Mouse (Mus musculus) CD4-positive helper T cell, adult 2 months (primary cell): Measurements from ENCODE around the gene Lasp1.
"Not testable (repeated sequence)": the region's sequence is repeated elsewhere in the genome, so short reads cannot be mapped to it uniquely, and the experiment has no call there.

Experiments
- DNase-seq: peaks from one replicate; pipeline ENCODE4 v3.0.0-alpha.2; 2012; ENCODE audit warnings: low read depth, missing footprints, low spot score

Lasp1 gene

DNA sequence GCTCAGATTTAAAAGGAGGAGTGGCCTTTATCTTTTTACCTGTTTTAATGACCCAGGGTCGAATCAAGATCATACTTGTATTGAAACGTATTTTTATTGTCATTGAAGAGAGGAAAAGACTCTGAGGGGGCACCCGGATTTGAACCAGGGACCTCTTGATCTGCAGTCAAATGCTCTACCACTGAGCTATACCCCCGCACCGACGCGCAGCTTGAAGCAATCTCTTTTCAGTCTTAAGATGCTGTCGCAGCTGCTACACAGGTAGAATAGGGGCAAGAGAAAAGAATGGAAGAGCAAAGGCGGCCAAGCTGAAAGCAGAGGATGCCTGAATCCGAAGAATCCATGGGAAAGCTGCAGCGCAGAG, at the start of gene Lasp1:
Lasp1 (plus strand) TSS at position 219 of the 364 bp plus-strand sequence.
- DNase-seq: peak; percentile 89

DNA sequence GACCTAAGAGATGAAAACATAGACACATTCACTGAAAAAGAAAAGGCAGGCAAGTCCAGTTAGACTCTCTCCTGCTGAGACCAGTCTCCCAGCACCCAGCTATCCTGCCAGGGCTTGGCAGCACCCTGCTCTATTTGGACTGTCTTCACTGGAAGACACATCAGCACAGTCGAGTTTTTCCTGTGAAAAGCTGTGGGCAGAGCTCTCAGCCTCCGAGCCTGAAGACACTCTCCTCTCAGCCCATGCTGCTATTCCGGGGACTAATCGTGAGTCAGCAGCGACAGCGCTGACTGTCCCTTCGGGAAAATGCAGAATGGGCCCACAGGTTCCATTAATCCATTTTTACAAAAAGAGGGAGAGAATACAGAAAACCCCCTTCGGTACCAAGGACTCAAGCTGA, 45.5 kb upstream of the Lasp1 start:
- DNase-seq: no peak

DNA sequence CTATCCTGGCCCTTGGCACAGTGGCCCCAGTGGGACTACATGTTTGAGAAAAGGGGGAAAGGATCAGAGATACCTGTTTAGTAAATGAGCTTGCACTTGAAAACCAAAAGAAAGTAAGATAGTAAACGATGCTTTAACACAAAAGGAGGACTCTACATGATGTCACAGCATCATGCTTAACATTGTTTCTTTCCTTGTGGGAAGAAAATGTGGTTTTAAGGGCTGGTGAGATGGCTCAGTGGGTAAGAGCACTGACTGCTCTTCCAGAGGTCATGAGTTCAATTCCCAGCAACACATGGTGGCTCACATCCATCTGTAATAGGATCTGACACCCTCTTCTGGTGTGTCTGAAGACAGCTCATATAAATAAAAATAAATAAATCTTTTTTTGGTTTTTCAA, 40.7 kb upstream of the Lasp1 start:
- no peak for DNase-seq

DNA sequence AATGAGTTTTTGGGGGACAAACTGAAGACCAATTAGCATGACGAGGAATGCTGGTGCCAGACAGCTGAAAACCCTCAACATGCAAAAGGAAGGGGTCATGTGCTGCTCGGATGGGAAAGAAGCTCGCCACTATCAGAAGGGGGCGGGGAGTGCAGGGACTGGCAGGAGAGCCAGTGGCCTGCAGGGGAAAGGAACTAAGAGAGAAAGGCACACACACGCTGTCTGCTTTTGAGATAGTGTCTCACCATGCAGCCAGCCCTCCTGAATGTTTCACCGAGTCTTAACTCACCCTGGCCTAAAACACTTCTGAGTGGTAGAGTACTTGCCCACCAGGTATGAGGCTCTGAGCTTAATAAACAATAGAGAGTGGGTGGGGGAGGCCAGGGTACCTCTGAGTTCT, 39.9 kb upstream of the Lasp1 start:
- DNase-seq: no peak

DNA sequence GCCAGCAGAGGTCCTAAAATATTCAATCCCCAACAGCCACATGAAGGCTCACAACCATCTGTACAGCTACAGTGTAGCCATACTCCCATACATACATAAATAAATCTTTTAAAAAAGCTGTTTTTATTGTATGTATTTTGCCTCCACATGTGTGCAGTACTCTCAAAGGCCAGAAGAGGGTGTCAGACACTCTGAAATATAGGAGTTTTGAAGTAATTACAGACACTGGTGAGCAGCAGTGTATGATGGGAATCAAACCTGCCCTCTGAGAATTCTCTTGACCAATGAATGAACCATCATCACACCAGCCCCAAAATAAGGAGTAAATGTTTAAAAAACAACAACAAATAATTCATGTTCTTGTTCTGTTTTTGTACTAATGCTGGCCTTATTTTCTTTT, 37.2 kb upstream of the Lasp1 start:
- DNase-seq: no peak

DNA sequence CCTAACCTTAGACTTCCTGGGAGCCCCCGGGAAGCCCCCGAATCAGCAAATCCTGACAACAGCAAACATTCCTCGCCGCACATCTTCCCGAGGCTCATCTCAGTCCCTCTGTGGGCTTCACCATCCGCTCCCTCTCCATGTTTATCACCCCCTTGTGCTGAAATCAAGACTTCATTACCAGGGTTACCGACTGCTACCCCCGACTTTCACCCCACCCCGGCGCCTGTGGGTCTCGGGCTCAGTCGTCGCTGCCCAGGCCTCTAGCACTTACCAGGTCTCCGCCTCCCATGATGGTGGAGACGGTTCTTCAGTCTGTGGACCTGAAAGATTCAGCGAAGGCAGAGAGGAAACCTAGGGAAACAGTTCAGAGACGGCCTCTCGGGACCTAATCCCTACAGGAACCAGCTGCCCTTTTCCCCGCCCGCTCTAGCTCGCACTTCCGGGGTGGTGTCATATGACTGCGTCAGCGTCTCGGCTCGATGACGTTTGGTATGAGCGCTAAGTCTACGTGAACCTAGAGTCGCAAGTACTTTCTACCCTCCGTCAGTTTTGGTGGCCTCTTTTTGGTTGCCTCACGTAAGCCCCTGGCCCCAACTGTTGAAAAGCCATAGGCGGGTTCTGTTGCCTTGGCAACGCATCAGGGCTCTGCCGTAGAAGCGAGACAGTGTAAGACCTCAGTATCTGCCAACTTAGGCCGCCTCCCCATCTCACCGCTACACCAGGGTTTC, 32.5 kb upstream of the Lasp1 start, which contains the start of gene Cwc25:
Cwc25 (minus strand) TSS at position 403 of the 728 bp plus-strand sequence.
- DNase-seq: peak; percentile 96

DNA sequence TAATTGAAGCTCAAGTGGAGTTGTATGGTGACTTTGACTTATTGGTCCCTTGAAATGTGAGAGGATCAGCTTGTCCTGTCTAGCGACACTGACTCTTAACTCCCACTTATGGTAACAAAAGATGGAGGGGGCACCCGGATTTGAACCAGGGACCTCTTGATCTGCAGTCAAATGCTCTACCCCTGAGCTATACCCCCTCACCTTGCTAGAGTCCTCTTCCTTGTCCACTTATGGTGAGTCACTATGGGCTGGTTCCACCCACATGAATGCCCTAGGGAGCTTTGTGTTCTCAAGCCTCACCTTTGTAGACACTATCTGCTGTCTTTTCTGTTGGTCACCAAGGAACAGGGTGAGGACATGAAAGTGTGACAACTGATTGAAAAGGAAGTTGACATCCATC, 29.1 kb upstream of the Lasp1 start:
- DNase-seq: no peak

DNA sequence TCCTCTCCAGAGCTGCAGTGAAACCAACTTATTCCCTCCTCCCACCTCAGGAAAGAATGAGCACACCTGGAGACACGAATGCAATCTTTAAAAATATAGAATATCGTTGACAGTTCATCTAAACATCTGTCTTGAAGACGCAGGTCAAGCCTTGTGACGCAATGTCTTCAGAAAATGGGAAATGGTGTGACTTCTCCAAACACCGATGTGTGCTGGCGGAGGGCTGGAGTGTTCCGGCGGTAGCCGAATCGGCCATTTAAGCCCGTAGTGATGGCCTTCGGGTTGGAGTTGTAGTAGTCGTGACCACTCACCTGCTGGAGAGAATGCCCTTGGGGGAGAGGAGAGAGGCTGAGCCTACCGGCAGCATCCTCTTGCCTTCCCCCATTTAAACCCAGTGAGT, 27.4 kb upstream of the Lasp1 start:
- DNase-seq: no peak

DNA sequence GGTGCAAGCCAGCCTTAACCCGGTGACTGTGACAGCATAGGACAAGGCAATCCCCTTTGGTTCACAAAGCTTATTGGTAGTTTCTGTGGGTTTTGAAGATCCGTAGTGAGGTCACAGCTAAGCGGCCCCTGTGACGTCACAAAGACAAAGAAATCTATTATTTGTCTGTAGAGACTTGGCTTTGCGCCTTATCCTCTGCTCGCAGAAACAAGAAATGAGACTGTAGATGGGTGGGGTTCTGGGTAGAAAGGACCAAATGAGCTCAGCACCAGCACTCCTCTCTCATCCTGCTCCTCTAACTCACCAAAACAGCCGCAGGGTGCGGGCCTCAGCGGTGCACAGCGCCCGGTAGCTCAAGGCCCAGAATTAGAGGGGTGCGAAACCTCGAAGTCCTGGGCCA, 23.6 kb upstream of the Lasp1 start:
- no peak for DNase-seq

DNA sequence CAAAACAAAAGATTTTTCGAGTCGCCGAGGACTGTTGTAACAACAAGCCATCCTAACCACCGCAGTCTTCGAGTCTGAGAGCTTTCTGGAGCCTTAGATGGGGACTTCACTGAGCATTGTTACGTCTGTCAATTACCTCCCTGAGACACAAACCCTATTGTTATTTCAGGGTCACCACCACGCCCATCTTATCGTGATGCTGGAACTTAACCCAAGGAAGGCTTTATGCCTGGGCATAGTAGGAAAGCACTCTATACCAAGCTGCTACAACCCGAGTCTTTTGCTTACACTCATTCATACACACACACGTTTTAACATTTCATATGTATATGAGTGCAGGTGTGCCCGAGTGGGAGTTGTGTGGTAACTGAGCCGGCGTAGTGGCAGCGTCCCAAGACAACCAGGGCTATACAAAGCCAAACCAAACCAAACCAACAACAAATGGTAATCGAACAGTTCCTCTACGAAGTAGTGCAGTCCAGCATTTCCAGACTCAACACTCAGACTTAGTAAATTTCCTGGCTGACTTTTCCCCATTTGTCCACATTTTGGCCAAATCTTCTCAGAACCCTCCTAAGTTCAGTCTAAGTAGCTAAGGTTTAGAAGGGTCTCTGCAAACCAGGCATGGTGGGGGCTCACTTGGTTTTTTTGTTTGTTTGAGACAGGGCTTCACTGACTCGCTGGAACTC, 22.8 kb upstream of the Lasp1 start, which contains the start of gene 1700001P01Rik:
1700001P01Rik (minus strand) TSS at position 111 of the 689 bp plus-strand sequence.
- no peak for DNase-seq

DNA sequence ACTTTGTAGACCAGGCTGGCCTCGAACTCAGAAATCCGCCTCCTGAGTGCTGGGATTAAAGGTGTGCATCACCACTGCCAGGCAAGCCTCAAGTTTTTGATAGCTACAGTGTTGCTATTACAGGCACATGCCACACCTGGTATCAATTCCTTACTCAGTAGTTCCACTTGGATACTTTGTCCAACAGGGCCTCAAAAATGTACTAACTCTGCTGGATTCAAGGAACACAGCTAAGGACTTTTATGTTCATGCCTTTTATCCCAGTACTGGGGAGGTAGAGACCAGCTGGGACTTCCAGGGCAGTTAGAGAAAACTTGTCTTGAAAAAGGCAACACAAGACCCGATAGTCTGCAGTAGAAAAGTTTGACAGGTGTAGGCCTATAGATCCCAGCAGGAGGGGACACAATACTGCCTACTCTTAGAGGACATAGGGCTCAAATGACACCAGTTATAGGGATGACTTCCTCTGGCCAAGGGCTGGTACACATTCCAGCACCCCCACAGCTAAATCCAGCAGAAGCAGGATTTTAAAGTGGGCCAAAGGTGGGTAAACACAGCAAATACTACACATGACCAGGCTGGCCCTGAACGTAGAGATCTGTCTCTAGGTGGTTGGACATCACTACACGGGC, 22.2 kb upstream of the Lasp1 start:
- DNase-seq: no peak

DNA sequence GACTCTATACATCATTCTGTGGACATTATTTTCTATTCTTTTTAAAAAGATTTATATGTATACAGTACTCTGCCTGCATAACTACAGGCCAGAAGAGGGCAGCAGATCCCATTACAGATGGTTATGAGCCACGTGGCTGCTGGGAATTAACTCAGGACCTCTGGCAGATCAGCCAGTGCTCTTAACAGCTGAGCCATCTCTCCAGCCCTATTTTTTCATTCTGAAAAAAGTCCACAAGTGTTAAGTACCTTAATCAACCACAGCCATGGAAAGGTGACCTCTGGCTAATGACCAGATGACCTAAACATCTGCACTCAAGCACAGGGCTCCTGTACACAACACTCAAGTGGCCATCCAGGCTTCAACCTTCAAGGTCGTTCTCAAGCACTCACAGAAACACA, 21.7 kb upstream of the Lasp1 start:
- no peak for DNase-seq

DNA sequence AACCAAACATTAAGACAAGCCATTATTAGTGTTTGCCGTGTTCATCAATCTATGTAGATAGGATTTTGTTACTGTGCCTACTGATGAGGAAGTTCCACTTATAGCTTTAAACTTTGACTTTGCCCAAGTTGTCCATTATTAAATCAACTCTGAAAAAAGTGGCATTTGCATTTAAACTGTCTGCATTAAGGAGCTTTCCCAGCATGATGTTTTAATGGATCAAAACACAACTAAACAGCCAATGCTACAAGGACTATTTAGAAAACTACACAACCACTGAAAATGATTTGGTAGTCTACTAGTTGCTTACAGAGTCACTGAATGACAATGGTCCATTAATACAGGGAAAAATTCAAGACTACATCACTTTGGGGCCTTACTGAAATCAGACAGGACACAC, 19.9 kb upstream of the Lasp1 start:
- DNase-seq: no peak

DNA sequence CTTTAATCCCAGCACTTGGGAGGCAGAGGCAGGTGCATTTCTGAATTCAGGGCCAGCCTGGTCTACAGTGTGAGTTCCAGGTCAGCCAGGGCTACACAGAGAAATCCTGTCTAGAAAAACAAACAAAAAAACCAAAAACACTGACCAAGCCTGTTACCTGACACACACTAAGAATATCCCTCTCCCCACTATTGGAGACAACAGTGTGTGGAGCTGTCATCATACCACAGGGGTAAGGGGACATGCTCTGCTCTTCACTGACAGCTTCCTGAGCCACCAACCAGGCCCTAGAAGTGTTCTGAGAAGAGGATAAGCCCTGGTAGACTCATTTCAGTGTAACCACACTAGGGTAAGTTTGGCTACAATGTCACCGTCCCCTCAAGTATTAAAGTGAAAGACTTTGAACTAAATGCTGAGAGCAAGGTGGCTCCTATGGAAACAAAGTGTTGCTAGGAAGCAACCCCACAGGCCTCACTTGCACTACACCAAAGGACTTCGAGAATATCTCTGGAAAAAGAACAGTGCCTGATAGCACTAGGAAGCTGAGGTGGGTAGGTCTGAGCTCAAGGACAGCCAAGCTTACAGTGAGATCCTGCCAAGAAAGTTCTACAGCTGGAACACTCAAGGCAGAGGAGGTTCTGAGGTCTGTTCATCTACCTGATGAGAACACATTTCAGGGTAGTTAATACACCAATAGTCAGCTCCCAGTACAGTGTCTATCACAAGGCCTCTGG, 18.7 kb upstream of the Lasp1 start:
- no peak for DNase-seq

DNA sequence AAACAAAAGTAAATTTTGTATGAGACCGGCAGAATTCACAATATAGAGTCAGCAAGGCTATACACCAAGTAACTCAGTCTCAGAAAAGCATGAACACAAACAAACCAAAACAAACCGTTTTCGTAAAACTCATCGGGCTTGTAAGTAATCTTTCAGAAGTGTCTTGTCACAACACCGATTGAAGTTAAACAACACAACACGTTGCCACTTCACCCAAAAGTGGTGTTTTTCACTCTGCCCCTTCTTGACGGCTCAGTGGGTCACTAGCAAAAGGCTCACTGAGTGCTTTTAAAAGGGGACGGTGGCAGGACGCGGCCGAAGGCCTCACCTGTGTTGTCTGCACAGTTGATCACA, 17.3 kb upstream of the Lasp1 start:
- no peak for DNase-seq

DNA sequence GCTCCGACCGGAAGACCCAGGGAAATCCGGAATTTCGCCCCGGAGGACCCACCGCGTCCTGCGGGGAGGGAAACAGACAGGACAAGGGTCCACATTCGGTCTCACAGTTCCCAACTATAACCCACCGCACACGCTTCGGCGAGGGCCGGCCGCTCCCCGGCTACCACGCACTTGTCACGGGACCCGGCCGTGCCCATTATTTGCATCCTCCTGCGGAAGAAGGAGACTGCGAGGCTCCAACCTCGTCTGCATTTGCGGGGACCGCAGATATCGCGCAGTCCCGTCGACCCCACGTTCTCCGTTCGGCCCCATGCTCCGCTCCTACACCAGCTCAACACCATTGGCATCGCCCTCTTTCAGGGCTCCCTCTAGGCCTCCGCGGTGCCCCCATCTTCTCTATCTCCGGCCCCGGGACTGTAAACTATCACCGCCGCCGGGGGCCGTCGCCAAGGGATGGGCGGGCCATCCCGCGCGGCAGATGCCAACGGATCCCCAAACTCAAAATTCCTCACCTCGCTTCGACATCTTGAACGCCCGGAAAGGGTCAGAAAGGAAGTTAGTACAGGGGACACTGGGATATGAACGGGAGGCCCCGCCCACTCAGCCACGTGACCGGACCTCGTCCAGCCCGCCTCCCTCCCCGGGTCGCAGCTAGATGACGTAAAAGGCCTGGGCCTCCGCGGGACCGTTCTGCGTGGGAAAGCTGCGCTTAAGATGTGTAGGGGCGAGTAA, 16.8 kb upstream of the Lasp1 start, which contains the start of gene Rpl23:
Rpl23 (minus strand) TSS at position 606 of the 732 bp plus-strand sequence.
- peak; percentile 97 for DNase-seq

DNA sequence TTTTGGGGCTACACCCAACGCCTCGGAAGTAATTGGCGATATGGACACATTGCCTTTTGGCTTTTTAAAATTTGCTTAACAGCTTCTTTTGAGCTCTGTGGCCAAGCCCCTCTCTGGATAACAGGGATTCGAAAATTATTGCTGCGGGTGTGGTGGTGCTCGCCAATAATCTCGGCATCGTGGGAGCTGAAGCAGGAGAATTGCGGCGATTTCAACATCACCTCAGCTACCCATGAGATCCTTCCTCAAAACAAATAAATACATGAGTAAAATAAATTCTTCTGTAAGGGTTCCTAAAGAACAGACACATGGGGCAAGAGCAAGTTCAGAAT, 16.3 kb upstream of the Lasp1 start:
- no peak for DNase-seq

DNA sequence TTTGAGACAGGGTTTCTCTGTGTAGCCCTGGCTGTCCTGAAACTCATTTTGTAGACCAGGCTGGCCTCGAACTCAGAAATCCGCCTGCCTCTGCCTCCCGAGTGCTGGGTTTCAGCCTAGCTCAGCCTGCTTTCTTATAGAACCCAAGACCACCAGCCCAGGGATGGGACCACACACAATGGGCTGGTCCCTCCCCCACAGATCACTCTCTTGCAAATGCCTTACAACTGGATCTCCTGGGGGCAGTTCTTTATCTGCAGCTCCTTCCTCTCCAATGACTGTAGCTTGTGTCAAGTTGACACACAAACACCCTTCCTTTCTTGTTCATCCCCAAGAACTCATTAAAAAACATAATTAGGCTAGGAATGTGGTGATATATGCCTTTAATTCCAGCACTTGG, 10.8 kb upstream of the Lasp1 start:
- DNase-seq: no peak

DNA sequence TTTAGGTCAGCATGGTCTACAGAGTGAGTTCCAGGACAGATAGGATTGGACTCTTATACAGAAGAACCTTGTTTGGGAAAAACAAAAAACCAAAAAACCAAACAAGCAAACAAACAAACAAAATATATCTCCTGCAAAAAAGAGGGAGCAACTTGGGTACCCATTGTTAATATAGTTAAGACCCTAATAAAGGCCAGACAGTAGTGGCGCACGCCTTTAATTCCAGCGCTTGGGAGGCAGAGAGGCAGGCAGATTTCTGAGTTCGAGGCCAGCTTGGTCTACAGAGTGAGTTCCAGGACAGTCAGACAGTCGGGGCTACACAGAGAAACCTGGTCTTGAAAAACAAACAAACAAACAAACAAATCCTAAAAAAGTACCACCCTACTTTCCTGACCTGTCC, 9.1 kb upstream of the Lasp1 start:
- DNase-seq: no peak

DNA sequence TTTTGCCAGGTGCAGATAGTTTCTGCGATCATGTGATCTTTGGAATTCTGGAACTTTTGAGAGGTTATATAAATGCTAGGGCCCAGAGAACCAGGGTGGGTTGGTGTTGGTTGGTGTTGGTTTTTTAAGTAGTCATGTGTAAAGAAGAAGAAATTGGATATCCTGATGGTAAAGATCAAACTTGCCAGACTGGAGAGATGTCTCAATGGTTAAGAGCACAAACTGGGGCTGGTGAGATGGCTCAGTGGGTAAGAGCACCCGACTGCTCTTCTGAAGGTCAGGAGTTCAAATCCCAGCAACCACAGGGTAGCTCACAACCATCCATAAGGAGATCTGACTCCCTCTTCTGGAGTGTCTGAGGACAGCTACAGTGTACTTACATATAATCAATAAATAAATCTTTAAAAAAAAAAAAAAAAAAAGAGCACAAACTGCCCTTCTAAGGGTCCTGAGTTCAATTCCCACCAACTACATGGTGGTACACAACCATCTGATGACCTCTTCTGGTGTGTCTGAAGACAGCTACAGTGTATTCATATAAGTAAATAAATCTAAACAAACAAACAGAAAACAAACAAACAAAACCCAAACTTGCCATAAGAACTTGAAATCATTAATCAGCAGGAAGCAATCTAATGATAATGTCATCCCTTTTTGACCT, 7.9 kb upstream of the Lasp1 start:
- not testable (repeated sequence) for DNase-seq

DNA sequence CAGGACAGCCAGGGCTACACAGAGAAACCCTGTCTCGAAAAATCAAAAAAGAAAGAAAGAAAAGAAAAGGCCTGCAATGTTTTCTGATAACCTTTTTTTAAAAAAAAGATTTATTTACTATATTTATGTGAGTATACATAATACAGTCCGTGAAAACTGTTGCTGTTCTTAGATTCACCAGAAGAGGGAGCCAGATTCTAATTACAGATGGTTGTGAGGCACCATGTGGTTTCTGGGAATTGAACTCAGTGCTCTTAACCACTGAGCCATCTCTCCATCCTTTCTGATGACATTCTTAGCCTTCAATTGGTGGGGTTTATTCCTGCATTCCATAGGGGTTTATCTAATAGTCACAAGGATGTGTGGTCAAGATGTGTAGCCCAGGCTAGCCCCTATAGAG, 5.6 kb upstream of the Lasp1 start:
- DNase-seq: peak; percentile 83
